Mouse (Mus musculus) kidney, adult 8-10 months (tissue): Measurements from ENCODE around the gene Tpd52l2.
"Not testable (repeated sequence)": the region's sequence is repeated elsewhere in the genome, so short reads cannot be mapped to it uniquely, and the experiment has no call there.

Source experiments
- DNase-seq, 2 experiments: peaks; one replicate each; pipeline ENCODE4 v3.0.0; 2022

The Tpd52l2 gene

DNA sequence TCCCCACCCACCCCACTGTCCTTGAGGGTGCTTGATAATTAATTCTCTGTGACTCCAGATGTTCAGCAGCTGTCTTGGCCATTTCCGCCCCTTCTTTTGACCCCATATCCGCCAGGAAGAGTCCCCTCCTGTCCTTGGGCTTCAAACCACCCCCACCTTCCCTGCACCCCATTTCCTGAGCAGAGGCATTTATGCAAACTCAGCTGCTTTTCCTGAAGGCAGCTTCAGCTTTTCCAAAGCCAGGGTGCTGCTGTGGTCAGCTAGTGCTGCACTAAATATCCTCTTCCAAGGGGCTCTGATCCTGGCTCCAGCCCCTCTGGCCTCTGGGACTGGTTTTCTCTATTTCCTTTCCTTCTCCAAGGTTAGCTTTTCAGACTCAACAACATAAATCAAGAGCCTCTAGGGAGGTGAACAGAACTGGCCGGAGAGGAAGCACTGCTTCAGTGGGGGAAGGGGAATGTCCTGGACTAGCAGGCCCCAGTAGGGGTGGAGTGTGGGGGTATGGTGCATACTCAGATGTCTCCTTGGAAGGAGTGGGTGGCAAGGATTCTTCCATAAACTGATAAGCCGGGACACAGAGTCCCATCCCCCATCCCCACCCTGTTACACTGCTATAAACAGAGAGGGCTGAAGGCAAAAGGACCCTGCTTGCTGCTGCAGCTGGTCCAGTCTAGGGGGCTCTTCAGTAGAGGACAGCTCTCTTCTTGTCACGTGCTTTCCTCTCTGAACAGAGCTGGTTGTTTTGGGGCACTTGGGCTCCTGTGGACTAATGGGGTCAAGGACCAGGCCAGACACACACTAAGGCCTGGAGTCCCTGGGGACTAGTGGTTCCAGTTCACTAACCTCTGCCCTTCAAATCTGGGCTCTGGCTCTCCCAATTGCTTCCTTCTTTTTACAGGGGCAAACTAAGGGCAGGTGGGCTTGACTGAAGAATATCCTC lies 9.3 kb upstream of the Tpd52l2 start:
- DNase-seq = peak; percentile 61 to 79

DNA sequence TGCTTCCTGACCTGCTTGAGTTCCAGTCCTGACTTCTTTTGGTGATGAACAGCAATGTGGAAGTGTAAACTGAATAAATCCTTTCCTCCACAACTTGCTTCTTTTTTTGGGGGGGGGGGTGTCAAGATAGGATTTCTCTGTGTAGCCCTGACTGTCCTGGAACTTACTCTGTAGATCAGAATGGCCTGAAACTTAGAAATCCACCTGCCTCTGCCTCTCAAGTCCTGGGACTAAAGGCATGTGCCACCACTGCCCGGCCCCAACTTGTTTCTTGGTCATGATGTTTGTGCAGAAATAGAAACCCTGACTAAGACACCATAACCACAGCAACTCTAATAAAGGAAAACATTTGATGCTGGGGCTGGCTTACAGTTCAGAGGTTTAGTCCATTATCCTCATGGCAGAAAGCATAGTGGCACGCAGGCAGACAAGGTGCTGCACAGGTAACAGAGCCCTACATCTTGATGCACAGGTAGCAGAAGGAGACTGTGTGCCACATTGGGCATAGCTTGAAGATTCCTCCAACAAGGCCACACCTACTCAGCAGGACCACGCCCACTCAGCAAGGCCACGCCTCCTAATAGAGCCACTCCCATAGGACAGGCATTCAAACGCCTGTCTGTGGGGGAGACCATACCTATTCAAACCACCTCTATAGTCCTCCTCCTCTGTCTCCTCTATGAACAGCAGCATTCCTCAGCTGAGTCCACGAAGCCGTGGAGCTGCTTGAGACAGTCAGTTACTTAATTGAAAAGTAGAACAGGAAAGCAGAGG lies 5.3 kb upstream of the Tpd52l2 start:
- peak; percentile 26 to 52 for DNase-seq

DNA sequence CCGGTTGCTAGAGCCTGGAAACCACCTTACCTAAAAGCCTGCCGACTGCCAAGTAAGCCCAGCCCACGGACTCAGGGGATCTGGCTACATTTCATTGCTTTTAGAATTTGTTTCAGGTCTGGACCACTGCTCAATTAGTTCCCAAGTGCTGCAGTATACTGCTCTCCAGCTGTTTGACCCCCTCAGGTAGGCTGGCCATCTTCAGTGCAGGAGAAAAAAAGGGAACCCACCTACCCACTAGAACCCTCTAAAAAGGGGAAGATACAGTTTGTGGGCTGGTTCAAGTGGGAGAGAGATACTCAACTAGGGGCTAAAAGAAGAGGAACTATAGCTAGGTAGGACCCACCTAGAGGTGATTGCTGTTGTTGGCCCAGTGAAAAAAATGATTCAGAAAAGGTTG lies 4.7 kb upstream of the Tpd52l2 start:
- DNase-seq = no peak

DNA sequence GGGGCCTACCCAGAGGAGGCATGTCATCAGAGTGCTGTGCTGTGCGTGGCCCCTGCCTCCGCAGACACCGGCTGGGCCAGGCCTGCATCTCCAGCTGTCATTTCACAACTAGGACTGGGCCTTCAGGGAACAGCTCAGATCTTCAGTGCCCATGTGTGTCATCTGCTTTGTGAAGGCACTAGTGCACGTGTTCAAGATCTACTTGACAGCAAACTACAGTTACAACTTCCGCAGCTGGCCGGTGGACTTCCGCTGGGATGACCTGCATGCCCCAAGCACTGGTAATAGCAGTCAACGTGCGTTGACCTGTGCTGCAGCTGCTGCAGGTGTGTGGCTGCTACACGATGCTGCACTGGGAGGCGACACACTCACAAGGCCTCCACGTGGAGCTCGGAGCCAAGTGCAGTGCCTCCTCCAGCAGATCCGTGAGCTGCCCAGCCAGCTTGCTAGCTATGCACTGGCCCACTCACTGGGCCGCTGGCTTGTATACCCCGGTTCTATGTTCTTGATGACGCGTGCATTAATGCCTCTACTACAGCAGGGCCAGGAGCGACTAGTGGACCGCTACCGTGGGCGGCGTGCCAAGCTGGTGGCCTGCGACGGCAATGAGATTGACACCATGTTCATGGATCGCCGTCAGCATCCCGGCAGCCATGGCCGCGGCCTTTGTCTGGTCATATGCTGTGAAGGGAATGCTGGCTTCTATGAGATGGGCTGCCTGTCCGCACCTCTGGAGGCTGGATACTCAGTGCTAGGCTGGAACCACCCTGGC lies 3.6 kb upstream of the Tpd52l2 start, which contains the start of gene Abhd16b:
Gene Abhd16b, plus strand, starts transcription at position 51 of the 772 bp plus-strand sequence.
- no peak for DNase-seq

DNA sequence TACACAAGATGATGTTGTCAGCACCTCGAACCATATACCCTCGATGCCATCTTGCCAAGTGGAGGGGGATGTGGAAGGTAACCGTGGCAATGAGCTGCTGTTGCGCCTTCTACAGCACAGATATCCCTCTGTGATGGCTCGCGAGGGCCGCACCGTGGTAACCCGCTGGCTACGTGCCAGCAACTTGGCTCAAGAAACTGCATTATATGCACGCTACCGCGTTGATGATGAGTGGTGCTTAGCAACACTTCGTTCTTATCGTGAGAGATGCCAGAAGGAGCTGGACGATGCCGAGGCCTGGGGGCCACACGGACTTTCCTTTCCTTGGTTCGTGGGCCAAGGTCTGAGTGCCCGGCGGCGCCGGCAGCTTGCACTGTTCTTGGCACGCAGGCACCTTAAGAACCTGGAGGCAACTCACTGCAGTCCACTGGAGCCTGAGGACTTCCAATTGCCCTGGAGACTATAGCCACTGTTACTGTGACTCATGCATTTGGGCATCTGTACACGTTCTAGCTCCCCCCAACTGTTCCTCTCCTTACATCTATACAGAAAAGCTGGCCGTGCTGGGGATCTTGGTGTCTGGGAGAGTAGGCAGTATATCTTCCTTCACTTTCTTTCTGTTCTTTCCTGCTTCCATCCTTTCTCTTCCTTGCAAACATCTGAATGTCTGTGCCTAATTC lies 2.5 kb upstream of the Tpd52l2 start:
- DNase-seq = no peak

DNA sequence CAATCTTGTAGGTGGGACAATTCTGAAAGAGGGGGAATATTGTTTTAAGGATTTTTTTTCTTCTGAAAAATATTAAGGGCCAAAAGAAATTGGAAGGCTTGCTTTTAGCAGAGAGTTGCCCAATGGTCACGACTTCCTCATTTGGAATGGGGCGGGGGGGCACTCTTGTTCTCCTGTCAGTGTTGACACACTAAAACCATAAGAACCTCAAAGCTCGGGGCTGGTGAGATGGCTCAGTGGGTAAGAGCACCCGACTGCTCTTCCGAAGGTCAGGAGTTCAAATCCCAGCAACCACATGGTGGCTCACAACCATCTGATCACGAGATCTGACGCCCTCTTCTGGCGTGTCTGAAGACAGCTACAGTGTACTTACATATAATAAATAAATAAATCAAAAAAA lies 1.1 kb upstream of the Tpd52l2 start:
- not testable (repeated sequence) for DNase-seq

DNA sequence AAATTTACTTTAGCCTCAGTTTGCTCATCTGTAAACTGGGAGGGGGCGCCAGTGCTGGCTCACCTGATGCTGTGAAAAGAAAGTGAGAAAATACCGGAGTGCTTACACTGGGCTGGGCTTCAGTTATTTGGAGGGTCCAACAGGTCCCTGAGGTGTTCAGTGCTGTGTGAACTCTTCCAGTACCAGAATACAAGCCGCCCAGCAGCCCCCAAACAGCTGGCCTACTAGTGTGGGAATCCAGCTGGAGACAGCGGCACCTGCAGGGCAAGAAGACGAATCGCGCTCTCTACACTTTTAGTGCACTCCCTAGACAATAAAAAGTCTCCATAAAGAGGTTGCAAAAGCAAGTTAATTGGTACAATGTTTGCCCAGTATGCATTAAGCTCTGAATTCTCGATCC lies 661 bp upstream of the Tpd52l2 start:
- peak; percentile 65 to 66 for DNase-seq

DNA sequence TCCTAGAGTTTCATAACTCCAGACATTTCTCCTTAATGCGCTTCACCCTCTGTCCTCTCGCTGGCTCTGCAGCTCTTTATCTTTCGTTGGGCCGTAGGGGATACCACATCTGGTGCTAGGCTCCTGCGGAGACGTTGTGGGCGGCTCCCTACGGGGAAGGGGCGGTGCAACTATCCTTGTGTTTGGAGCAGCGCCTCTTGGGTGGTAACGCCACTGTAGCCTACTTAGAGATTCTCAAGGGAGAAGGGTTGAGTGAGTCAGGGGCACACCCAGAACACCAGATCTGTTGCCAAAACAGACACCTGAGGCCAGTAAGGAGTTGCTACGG lies 570 bp downstream of the Tpd52l2 start:
- peak; percentile 61 to 75 for DNase-seq

DNA sequence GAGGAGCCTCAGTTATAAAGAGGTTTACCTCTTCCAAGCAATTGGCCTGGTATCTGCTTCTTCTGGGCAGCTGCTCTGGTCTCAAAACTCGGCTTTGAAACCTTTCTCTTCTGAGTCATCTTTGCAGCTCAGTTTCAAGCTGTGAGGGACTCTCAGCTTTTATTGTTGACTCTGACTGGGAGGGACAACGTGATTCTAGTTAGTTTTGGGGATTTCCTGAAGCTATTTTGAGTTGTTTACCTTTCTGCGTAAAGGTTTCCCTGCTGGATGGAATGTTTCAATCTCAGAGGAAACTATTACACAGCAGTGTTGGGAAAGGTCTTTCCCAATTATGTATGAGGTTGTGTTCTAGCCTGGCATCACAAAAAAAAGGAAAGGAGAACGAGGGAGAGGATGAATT lies 1.7 kb downstream of the Tpd52l2 start:
- DNase-seq = no peak

DNA sequence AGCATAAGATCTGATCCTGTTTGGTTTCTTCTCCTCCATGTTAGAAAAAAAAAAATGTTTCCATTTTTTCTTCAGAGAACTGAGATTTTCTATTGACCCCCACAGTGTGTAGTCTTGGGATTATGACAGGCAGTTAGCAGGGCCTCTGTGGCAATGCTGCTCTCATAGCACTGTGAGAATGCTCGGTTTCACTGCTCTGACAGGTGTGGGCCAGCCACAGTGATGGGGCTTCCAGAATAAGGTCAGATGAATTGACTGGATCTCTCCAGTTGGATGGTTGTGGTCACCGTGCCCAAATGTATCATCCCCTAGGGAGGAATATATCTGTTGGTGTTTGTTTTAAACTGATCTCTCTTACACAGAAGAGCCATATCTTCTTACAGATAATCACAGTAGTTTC lies 12.2 kb downstream of the Tpd52l2 start:
- no peak for DNase-seq

DNA sequence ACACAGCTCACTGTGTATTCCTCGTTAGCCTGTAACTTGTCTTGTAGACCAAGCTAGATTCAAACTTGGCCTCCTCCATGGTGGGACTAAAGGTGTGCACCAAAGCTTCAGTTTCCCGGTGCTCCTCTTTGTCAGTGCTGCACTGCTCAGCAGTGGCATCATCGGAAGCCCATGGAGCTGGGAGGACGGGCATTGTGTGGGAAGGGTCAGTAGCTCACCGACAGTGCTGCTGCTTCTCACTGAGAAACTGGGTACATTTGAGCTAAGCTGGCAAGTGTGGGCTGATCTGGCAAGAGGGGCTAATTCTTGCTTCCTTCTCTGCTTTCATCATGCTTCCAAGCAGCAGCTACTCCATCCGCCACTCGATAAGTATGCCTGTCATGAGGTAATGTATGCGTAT lies 14.3 kb downstream of the Tpd52l2 start:
- DNase-seq = no peak

DNA sequence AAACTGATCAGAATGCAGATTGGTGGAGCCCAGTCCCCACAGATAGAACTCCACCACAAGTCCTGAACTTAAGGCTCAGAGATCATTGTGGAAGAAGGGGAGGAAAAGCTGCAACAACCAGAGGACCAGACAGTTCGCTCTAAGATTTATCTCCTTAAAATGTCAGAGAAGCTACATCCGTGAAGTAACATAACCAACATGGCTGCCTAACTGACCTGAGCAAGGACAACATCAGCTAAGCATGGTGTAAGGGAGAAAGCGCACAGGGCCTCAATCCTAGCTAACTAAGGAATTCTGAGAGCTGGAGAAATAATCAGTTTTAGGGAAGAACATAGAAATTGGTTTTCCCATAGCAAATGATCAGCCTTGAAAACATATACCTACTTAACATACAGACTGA lies 22.3 kb downstream of the Tpd52l2 start:
- no peak for DNase-seq

DNA sequence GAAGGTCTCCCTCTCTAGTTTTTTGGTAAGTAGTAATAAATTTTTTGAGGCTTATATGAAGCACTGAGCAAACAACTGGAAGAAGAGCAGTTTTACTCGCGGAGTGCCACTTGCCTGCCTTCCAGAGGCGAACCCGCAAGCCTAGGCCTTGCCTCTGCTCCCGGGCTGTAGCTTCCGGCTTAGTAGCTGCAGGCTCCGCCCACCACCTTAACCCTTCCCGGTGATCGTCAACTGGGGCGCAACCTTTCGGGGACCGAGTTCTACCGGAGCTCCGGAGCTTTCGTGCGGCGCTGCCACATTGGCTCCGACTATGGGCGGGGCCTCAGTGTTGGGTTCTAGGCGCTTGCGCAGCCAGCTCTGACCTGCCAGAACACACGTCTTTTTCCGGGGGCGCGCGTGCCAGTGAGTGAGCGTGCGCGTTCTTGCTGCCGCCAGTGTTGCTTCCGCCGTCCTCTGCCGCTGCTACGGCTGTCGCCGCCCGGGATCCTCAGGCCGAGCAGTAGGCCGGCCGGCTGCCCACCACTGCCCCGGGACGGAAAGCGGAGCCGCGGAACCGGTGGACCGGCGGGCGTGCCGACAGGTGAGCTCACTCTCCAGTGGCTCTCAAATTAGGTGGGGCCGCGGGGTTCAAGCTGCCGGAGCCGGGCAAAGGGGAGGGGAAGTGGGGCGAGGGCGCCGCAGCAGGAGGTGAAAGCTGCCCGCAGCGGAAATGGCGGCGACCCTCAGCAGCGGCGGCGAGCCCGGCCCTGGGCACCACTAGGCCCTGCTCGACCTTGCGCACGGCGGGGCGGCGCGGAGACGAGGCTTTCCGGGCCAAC lies 23.4 kb downstream of the Tpd52l2 start, which contains the start of gene Dnajc5:
Gene Dnajc5, plus strand, starts transcription at position 368 of the 818 bp plus-strand sequence.
- DNase-seq = peak; percentile 99

DNA sequence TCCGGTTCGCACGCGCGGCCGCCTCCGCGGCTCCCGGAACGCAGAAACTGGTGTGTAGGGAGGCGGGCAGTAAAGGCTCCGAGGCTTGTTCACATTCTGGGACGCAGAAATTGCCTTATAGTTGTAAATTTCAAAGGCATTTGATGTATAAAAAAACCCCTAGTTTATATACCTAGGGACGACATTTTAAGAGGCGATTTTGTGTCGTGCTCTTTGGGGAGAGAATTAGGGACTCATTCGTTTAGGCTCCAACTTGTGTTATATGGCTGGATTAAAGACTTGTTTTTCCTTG lies 23.9 kb downstream of the Tpd52l2 start:
- no peak for DNase-seq

DNA sequence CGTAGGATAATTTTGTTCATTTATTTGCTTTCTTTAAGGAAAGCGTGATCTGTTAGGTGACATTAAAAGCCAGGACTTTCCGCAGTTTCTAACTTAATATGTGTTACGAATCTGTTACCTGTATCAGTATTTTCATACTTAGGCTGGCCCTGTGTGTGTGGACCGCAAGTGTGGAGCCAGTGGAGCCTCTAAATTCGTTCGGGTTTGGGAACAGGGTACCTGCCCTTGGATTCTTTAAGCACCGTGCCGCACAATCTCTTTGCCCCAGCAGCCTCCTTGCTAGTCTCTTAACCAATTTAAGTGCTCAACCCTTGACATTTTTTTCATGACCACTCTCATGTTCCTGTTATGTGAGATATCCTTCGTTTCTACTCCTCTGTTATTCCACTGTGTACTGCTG lies 24.5 kb downstream of the Tpd52l2 start:
- DNase-seq = no peak

DNA sequence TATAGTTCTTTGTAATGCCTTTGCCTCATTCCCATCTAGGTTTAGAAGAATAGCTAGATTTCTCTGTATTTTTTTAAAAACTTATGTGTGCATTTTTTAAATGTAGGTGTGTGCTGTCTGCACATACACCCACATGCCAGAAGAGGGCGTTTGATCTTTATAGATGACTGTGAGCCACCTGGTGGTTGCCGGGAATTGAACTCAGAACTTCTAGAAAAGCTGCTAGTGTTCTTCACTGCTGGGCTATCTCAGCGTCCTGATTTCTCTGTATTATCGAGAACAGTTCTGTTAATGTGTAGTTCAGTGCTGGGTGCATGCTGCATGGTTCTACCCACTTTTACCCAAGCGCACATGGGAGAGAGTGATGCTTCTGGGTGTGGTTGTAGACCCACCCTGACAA lies 25.9 kb downstream of the Tpd52l2 start:
- peak in 1 of 2 experiments; percentile 44 for DNase-seq

DNA sequence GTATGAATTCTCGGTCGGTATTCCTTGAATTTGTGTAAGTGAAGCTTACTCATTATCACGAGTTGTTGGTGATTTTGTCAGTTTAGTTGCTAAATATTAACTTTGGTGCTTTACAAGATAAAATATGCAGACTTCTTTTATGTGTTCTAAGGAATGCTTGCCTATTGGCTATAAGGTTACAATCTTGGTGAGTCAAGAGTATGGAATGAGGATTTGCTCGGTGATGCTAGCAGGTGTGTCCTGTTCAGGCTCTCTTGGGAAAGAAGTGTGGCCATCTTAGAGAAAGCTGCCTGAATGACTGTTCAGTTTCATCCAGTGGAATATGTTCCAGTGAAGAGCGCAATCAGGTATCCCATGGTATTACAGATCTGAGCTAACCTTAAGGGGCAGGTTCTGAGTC lies 28.6 kb downstream of the Tpd52l2 start:
- DNase-seq = peak in 1 of 2 experiments; percentile 22

DNA sequence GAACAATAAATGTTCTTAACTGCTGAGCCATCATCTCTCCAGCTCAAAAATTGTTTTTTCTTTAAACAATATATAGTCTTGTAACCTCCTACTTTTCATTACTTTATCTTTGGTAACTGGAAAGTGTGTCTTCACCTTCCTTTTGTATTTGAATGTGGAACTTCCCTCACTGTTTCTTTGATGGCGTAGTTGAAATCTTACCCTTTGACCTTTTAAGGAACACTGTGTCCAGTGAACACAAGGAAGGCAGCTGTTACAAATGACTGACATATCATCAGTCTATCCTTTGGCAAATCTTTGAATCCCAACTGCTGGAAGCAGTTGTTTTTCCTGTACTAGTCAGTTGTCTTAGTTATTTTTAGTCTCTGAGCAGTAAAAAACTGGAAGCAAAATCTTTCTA lies 32.1 kb downstream of the Tpd52l2 start:
- DNase-seq = no peak

DNA sequence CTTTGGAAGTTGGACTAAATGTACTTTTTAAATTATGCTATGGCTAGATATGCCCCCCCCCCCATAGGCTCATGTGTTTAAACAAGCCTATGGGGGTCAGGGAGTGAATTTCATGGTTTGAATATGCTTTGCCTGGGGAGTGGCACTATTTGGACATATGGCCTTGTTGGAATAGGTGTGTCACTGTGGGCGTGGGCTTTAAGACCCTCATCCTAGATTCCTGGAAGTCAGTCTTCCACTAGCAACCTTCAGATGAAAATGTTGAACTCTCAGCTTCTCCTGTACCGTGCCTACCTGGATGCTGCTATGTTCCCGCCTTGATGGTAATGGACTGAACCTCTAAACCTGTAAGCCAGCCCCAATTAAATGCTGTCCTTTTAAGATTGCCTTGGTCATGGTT lies 35.6 kb downstream of the Tpd52l2 start:
- DNase-seq = no peak

DNA sequence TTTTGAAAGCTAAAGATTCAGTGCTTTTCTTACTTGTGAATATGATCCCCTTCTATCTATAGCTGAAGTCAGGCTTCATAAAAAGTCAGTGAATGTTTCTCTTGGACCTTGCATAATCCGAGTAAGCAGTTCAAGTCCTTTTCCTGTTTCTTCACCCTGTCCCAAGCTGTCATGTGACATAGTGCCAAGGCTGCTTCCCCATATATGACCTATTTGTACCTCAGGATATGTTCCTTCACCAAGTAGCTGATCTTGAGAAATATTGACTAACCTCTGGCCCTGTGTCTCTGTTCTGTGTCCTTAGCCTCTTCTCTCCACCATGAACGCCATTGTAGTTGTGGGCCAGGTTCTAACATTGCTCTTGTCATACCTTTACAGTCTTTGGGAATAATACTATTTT lies 39.5 kb downstream of the Tpd52l2 start:
- DNase-seq = no peak

DNA sequence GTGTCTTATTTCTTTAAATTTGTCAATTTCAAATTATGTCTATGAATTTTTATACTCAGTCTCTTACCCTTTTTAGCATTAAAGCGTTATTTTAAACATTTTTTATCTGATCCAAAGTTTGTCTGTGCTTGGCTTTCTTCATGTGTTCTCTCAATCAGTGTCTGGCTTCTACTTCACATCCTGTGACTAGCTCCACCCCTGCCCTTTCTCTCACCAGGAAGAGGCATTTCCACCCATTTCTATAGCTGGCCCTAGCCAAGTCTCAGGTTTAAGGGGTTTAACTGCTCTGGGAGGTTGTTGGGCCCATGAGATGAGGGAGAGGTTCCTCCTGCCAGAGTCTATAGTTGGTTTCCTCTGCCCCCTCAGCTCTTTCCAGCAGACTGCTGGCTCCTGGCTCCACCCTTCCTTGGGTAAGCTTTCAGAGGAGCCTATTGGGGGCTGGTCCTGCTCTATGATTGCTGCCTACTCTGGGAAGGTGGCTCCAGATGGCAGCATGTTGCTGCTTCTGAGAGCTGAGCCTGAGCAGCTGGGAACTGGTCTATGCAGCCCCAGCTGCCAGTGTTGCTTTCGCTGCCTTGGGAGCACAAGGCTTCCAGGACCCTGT lies 40.6 kb downstream of the Tpd52l2 start:
- no peak for DNase-seq
